ENCODE assay signal across 22 mouse cellular contexts in genomic region chr19:17428561-17428914, GRCm38 (mm10). TPM values are rescaled to one million over a fixed set of nuclear protein-coding genes. Genes with fewer than 3 reads are reported as not detected.
DNase-seq lines count a peak whose midpoint lies in the region; ATAC-seq and TF ChIP-seq lines count a peak whose summit lies in the region.
"Had no signal": no experiment of that assay in that cellular context is flagged by ENCODE, and none has a peak within 500 bp of the region (broad histone marks: within the 10 kb centered on the region; RNA-seq: fewer than 3 reads in every experiment).

No protein-coding gene starts in this region.

- H3K4me2 ChIP-seq in intestine, embryonic 15.5 days (replicated peaks) = no peak overlapping the region
- no peak overlapping the region for H3K4me2 ChIP-seq in intestine, embryonic 16.5 days (ENCODE audit: low read depth, low read length)
- H3K4me2 ChIP-seq: embryonic facial prominence, embryonic 13.5 days; embryonic facial prominence, embryonic 15.5 days; forebrain, embryonic 12.5 days had no signal

- no peak overlapping the region for H3K27ac ChIP-seq in intestine, embryonic 15.5 days
- no peak overlapping the region for H3K27ac ChIP-seq in intestine, embryonic 16.5 days (ENCODE audit: low read length)
- H3K27ac ChIP-seq in small intestine, adult 2 months (ENCODE audit: insufficient read depth, low read depth, low read length) = peak overlapping the region; percentile 87
- H3K27ac ChIP-seq: embryonic facial prominence, embryonic 13.5 days; embryonic facial prominence, embryonic 15.5 days; forebrain, embryonic 10.5 days; forebrain, embryonic 12.5 days had no signal

- no peak for TF ChIP-seq CTCF in small intestine, adult 2 months (IDR thresholded peaks at IDR 0.05; ENCODE audit: extremely low read depth, insufficient read length, insufficient replicate concordance, low read depth, low read length)

- H3K4me1 ChIP-seq in intestine, embryonic 15.5 days (replicated peaks) = 0 out of 2 replicates have a peak, but pooled peaks cover 5% of the 10 kb centered on the region
- H3K4me1 ChIP-seq in intestine, embryonic 16.5 days (ENCODE audit: control insufficient read depth, insufficient read depth, low read length) = 0 out of 2 replicates have a peak, but pooled peaks cover 4% of the 10 kb centered on the region
- H3K4me1 ChIP-seq in small intestine, adult 2 months (ENCODE audit: control insufficient read depth, insufficient read depth, insufficient read length, low read length) = peaks cover 9% of the 10 kb centered on the region; the same call in 1 of the 2 replicates
- H3K4me1 ChIP-seq: embryonic facial prominence, embryonic 15.5 days; forebrain, embryonic 10.5 days; forebrain, embryonic 12.5 days had no signal

- ATAC-seq in intestine, embryonic 15.5 days = 0 out of 2 replicates have a peak, but pooled peaks have one; percentile 13
- peak; percentile 60 for ATAC-seq in intestine, embryonic 16.5 days
- ATAC-seq: forebrain, embryonic 14.5 days; forebrain, embryonic 16.5 days had no signal

- peaks cover 2% of the 10 kb centered on the region; the same call in 1 of the 2 replicates for H3K36me3 ChIP-seq in intestine, embryonic 15.5 days
- H3K36me3 ChIP-seq in intestine, embryonic 16.5 days (ENCODE audit: control insufficient read depth, insufficient read depth, low read length) = no peaks in the 10 kb centered on the region; the same call in none of the 2 replicates
- H3K36me3 ChIP-seq in small intestine, adult 2 months (ENCODE audit: control insufficient read depth, insufficient read depth, low read length) = peaks cover 9% of the 10 kb centered on the region; the same call in 1 of the 2 replicates
- H3K36me3 ChIP-seq: embryonic facial prominence, embryonic 13.5 days; embryonic facial prominence, embryonic 15.5 days; forebrain, embryonic 10.5 days; forebrain, embryonic 12.5 days had no signal

- no peaks in the 10 kb centered on the region for H3K9me3 ChIP-seq in intestine, embryonic 15.5 days
- no peaks in the 10 kb centered on the region for H3K9me3 ChIP-seq in intestine, embryonic 16.5 days (ENCODE audit: control insufficient read depth, low read length)
- H3K9me3 ChIP-seq: embryonic facial prominence, embryonic 13.5 days; embryonic facial prominence, embryonic 15.5 days; forebrain, embryonic 10.5 days; forebrain, embryonic 12.5 days had no signal

- no peak overlapping the region for H3K9ac ChIP-seq in intestine, embryonic 15.5 days
- H3K9ac ChIP-seq in intestine, embryonic 16.5 days (ENCODE audit: low read depth, low read length) = no peak overlapping the region
- H3K9ac ChIP-seq: embryonic facial prominence, embryonic 13.5 days; embryonic facial prominence, embryonic 15.5 days; forebrain, embryonic 12.5 days had no signal

- 75% methylated on average over 2 of the region's 2 CpGs for WGBS in intestine, embryonic 15.5 days
- WGBS in intestine, embryonic 16.5 days = 67% methylated on average over 2 of the region's 2 CpGs
- WGBS in small intestine, adult 2 months = 33% methylated on average over 2 of the region's 2 CpGs

- no peak for DNase-seq in adipocyte (ENCODE audit: low spot score)
- DNase-seq in lung, postnatal 4 days = no peak
- DNase-seq: adrenal gland, adult 2 months; adrenal gland, postnatal 10 days; adrenal gland, postnatal 25 days; cerebellum, adult 11 months; cerebellum, adult 18-20 months; cerebellum, adult 8-10 months; cerebellum, adult 9-11 months; cerebellum, postnatal 14 days; cerebellum, postnatal 36 days; embryo, embryonic 11 days had no signal

- no peaks in the 10 kb centered on the region for H3K27me3 ChIP-seq in intestine, embryonic 15.5 days (replicated peaks)
- H3K27me3 ChIP-seq in intestine, embryonic 16.5 days (replicated peaks; ENCODE audit: control insufficient read depth, insufficient read depth, low read length) = no peaks in the 10 kb centered on the region
- H3K27me3 ChIP-seq in small intestine, adult 2 months (ENCODE audit: control insufficient read depth, insufficient read depth, low read length) = no peaks in the 10 kb centered on the region
- H3K27me3 ChIP-seq: embryonic facial prominence, embryonic 13.5 days; embryonic facial prominence, embryonic 15.5 days; forebrain, embryonic 12.5 days had no signal

- TF ChIP-seq POLR2A in small intestine, adult 2 months (IDR thresholded peaks at IDR 0.05; ENCODE audit: low read depth, low read length) = no peak

- H3K4me3 ChIP-seq in intestine, embryonic 15.5 days (replicated peaks) = no peak overlapping the region
- no peak overlapping the region for H3K4me3 ChIP-seq in intestine, embryonic 16.5 days (ENCODE audit: low read length)
- H3K4me3 ChIP-seq in small intestine, adult 2 months (ENCODE audit: low read depth, low read length) = no peak overlapping the region
- H3K4me3 ChIP-seq: embryonic facial prominence, embryonic 13.5 days; embryonic facial prominence, embryonic 15.5 days; erythroblast, embryonic 14.5 days; forebrain, embryonic 10.5 days; forebrain, embryonic 12.5 days had no signal

RNA-seq across cellular contexts. Expression of gene Rfk, which starts 34.7 kb away (rescaled TPM):
- 109 and 117 TPM in 2 replicates for polyA plus RNA-seq in intestine, embryonic 15.5 days (2015; fragmentation: Nextera tagmentation; extraction: Ambion mirVana)
- 118 and 135 TPM in 2 replicates for polyA plus RNA-seq in intestine, embryonic 16.5 days (2015; fragmentation: Nextera tagmentation; extraction: Ambion mirVana)
- 310 and 985 TPM in 2 replicates for polyA plus RNA-seq in small intestine, adult 2 months (2012; rRNA removed)

RNA-seq across cellular contexts. Expression of gene Gcnt1, which starts 55.9 kb away (rescaled TPM):
- 4.3 and 5.1 TPM in 2 replicates for polyA plus RNA-seq in intestine, embryonic 15.5 days (2015; fragmentation: Nextera tagmentation; extraction: Ambion mirVana)
- 3.5 and 3.8 TPM in 2 replicates for polyA plus RNA-seq in intestine, embryonic 16.5 days (2015; fragmentation: Nextera tagmentation; extraction: Ambion mirVana)
- polyA plus RNA-seq in small intestine, adult 2 months (2012; rRNA removed) = 0.80 and 1.0 TPM in 2 replicates
